ENCODE assay signal across 20 mouse cellular contexts in genomic region chr15:95569606-95570005, GRCm38 (mm10).
"Had no signal": no experiment of that assay in that cellular context is flagged by ENCODE, and none has a peak within 500 bp of the region (broad histone marks: within the 10 kb centered on the region; RNA-seq: fewer than 3 reads in every experiment).

No protein-coding gene starts in this region.

- ATAC-seq: forebrain, embryonic 13.5 days; forebrain, embryonic 14.5 days; forebrain, embryonic 15.5 days; forebrain, embryonic 16.5 days; forebrain, postnatal 0 days had no signal

- DNase-seq: cerebellum, adult 8-10 months; cerebellum, adult 9-10 months; cerebellum, adult 9-11 months; cerebellum, postnatal 10 days; cerebellum, postnatal 14 days; cerebellum, postnatal 25 days; cerebellum, postnatal 36 days; embryo, embryonic 11 days; forebrain, postnatal 0 days; gastrocnemius, adult 2 months; gastrocnemius, postnatal 10 days; gastrocnemius, postnatal 14 days; gastrocnemius, postnatal 25 days; gastrocnemius, postnatal 36 days; heart, adult 18-20 months; heart, adult 2 months had no signal
